Comparison of ENCODE assay signal across 27 mouse cellular contexts in genomic region chr14:76271190-76271589, GRCm38 (mm10).
"Had no signal": no experiment of that assay in that cellular context is flagged by ENCODE, and none has a peak within 500 bp of the region (broad histone marks: within the 10 kb centered on the region; RNA-seq: fewer than 3 reads in every experiment).

No protein-coding gene starts in this region.

- H3K4me3 ChIP-seq: embryonic facial prominence, embryonic 10.5 days; embryonic facial prominence, embryonic 12.5 days; embryonic facial prominence, embryonic 13.5 days; embryonic facial prominence, embryonic 15.5 days; erythroblast, embryonic 14.5 days; forebrain, embryonic 10.5 days; forebrain, embryonic 12.5 days; forebrain, embryonic 13.5 days; forebrain, embryonic 15.5 days; heart, adult 2 months had no signal

- H3K27ac ChIP-seq: embryonic facial prominence, embryonic 10.5 days; embryonic facial prominence, embryonic 12.5 days; embryonic facial prominence, embryonic 13.5 days; embryonic facial prominence, embryonic 15.5 days; forebrain, embryonic 10.5 days; forebrain, embryonic 12.5 days; forebrain, embryonic 13.5 days; forebrain, embryonic 15.5 days; heart, adult 2 months had no signal

- H3K9ac ChIP-seq: embryonic facial prominence, embryonic 12.5 days; embryonic facial prominence, embryonic 13.5 days; embryonic facial prominence, embryonic 15.5 days; forebrain, embryonic 12.5 days; forebrain, embryonic 13.5 days; forebrain, embryonic 15.5 days; forebrain, postnatal 0 days had no signal

- H3K4me1 ChIP-seq: embryonic facial prominence, embryonic 12.5 days; embryonic facial prominence, embryonic 13.5 days; embryonic facial prominence, embryonic 15.5 days; forebrain, embryonic 15.5 days had no signal

- H3K36me3 ChIP-seq: embryonic facial prominence, embryonic 10.5 days; embryonic facial prominence, embryonic 12.5 days; embryonic facial prominence, embryonic 13.5 days; embryonic facial prominence, embryonic 15.5 days; forebrain, embryonic 10.5 days; forebrain, embryonic 12.5 days; forebrain, embryonic 15.5 days had no signal

- DNase-seq: cerebellum, adult 8-10 months; cerebellum, adult 9-10 months; cerebellum, adult 9-11 months; cerebellum, postnatal 10 days; cerebellum, postnatal 14 days; cerebellum, postnatal 25 days; cerebellum, postnatal 36 days; embryo, embryonic 11 days; forebrain, postnatal 0 days; gastrocnemius, postnatal 10 days; gastrocnemius, postnatal 14 days; gastrocnemius, postnatal 25 days; gastrocnemius, postnatal 36 days; heart, adult 11 months; heart, adult 18-20 months; heart, adult 2 months had no signal

- ATAC-seq: forebrain, embryonic 13.5 days; forebrain, embryonic 14.5 days; forebrain, embryonic 15.5 days; forebrain, embryonic 16.5 days; forebrain, postnatal 0 days had no signal

- H3K27me3 ChIP-seq: embryonic facial prominence, embryonic 12.5 days; embryonic facial prominence, embryonic 13.5 days; embryonic facial prominence, embryonic 15.5 days; forebrain, embryonic 12.5 days; forebrain, embryonic 13.5 days; forebrain, embryonic 15.5 days had no signal

- H3K4me2 ChIP-seq: embryonic facial prominence, embryonic 12.5 days; embryonic facial prominence, embryonic 13.5 days; embryonic facial prominence, embryonic 15.5 days; forebrain, embryonic 12.5 days; forebrain, embryonic 13.5 days; forebrain, embryonic 15.5 days had no signal

- H3K9me3 ChIP-seq: embryonic facial prominence, embryonic 10.5 days; embryonic facial prominence, embryonic 15.5 days; forebrain, embryonic 13.5 days; forebrain, embryonic 15.5 days had no signal
